Mouse (Mus musculus): ENCODE measurements around the gene Pkd1. TPM values are rescaled to one million over a fixed set of nuclear protein-coding genes. Genes with fewer than 3 reads are reported as not detected.

The Pkd1 gene
- total and polyA plus RNA-seq, 3 experiments, result 5.0 to 28.0 (median 5.8) TPM

DNA sequence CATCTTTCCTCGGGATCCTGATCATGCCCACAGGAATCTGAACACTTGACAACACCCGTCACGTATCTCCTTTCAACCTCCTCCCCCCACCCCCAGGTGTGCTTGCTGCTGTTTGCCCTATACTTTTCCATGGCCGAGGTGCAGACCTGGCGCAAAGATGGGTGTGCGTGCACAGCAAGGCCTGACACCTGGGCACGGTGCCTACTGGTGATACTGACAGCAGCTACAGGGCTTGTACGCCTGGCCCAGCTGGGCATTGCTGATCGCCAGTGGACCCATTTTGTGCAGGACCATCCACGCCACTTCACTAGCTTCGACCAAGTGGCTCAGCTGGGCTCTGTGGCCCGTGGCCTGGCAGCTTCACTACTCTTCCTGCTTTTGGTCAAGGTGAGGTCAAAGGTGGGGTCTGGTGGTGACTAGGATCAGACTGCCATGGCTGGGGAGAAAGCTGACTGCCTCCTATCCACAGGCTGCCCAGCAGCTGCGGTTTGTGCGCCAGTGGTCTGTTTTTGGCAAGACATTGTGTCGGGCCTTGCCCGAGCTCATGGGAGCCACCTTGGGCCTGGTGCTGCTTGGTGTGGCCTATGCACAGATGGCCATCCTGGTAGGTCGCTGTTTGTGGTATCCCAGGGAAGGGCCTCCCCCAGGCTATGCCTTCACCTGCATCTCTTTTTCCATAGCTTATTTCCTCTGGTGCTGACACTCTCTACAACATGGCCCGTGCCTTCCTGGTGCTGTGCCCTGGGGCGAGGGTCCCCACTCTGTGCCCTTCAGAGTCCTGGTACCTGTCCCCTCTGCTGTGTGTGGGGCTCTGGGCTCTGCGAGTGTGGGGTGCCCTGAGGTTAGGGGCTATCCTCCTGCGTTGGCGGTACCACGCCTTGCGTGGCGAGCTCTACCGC, 44.6 kb downstream of the Pkd1 start:
- TF ChIP-seq GATA1 (IDR thresholded peaks at IDR 0.05; ENCODE audit: borderline replicate concordance, low read length) (no peak), CTCF (IDR thresholded peaks at IDR 0.05; ENCODE audit: low read depth, low read length) (no peak), POLR2AphosphoS5 (IDR thresholded peaks at IDR 0.05; ENCODE audit: insufficient replicate concordance, low read depth, low read length) (no peak), TAL1 (conservative IDR thresholded peaks at IDR 0.05; ENCODE audit: low read depth, low read length) (no peak), GATA2 (IDR thresholded peaks at IDR 0.05; ENCODE audit: borderline replicate concordance, low read depth, low read length) (no peak)
- peaks cover 93% of the 10 kb centered on the region for H3K36me3 ChIP-seq (replicated peaks)
- DNase-seq (ENCODE audit: low spot score) (no peak), ATAC-seq (ENCODE audit: extremely low read depth, insufficient number of reproducible peaks, low FRiP score, poor library complexity, severe bottlenecking) (no peak)
- peaks cover 4% of the 10 kb centered on the region; the same call in 1 of the 2 replicates for H3K4me1 ChIP-seq (ENCODE audit: insufficient read depth, low read depth, low read length)
- no peaks in the 10 kb centered on the region for H3K9me3 ChIP-seq (replicated peaks)
- no peak overlapping the region for H3K4me3 ChIP-seq (ENCODE audit: low read depth, low read length)
- H3K27me3 ChIP-seq (ENCODE audit: insufficient read depth, low read length), result no peaks in the 10 kb centered on the region

DNA sequence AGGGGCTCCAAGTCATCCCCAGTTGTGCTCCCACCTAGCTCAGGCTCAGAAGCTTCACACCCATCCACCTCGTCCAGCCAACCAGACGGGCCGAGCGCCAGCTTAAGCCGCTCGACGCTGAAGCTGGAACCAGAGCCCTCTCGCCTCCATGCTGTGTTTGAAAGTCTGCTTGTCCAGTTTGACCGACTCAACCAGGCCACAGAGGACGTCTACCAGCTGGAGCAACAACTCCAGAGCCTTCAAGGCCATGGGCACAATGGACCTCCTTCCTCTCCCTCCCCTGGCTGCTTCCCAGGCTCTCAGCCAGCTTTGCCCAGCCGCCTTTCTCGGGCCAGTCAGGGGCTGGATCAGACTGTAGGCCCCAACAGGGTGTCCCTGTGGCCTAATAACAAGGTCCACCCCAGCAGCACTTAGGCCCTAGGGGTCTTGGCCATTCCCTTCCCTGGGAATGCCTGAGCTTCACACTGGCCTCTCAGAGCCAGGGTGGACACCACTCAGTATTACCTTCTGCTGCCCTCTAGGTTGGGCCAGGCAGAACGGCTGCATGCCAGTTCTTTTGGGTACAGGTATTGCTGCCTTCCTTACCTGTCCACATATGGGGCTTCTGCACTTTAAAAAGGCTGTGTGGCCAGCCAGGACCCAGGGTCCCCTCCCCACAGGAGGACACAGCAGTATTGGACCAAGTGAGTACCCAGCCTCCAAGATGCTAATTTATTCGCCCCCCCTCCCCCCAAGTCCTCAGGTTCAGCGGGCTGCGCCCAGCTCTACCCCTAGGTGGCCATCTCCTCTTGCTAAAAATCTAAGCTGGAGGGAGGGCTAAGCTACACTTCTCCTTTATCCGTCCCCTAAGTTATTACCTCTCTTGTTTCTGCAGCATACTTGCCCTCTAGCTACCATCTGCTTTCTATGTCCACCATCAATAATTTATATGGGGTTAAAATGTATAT, 45.8 kb downstream of the Pkd1 start:
- Histone ChIP-seq H3K36me3 (replicated peaks) (peaks cover 98% of the 10 kb centered on the region), H3K27me3 (ENCODE audit: insufficient read depth, low read length) (no peaks in the 10 kb centered on the region)
- DNase-seq (ENCODE audit: low spot score), result no peak

DNA sequence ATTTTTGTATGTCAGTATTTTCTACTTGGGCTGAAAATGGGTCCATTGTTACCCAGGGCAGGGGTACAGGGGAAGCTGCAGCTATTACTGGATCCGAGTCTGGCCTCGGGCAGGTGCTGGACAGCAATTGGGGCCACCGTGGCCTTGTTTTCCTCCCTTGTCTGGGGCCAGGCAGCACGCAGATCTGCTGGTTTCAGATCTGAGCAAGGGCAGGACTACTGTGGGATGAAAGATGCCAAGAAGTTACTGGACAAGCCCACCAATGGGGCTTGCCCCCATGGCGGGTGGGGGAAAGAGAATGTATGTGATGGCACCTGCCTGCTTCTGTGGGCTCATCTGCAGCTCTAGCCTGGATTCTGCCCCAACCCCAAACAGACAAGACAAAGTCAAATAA, 46.4 kb downstream of the Pkd1 start:
- no peak for DNase-seq (ENCODE audit: low spot score)
- H3K9me3 ChIP-seq (replicated peaks), result no peaks in the 10 kb centered on the region
- no peaks in the 10 kb centered on the region for H3K27me3 ChIP-seq (ENCODE audit: insufficient read depth, low read length)
- peaks cover 4% of the 10 kb centered on the region; the same call in 1 of the 2 replicates for H3K4me1 ChIP-seq (ENCODE audit: insufficient read depth, low read depth, low read length)
- H3K4me3 ChIP-seq (ENCODE audit: low read depth, low read length), result no peak overlapping the region
- H3K36me3 ChIP-seq (replicated peaks), result peaks cover 98% of the 10 kb centered on the region
- TF ChIP-seq GATA1 (IDR thresholded peaks at IDR 0.05; ENCODE audit: borderline replicate concordance, low read length) (no peak), TAL1 (conservative IDR thresholded peaks at IDR 0.05; ENCODE audit: low read depth, low read length) (no peak), GATA2 (IDR thresholded peaks at IDR 0.05; ENCODE audit: borderline replicate concordance, low read depth, low read length) (no peak), CTCF (IDR thresholded peaks at IDR 0.05; ENCODE audit: low read depth, low read length) (no peak), POLR2AphosphoS5 (IDR thresholded peaks at IDR 0.05; ENCODE audit: insufficient replicate concordance, low read depth, low read length) (no peak)
- ATAC-seq (ENCODE audit: extremely low read depth, insufficient number of reproducible peaks, low FRiP score, poor library complexity, severe bottlenecking), result no peak

More for the DNA sequence above, 45.8 kb downstream of the Pkd1 start:
- Histone ChIP-seq H3K4me1 (ENCODE audit: insufficient read depth, low read depth, low read length) (peaks cover 4% of the 10 kb centered on the region; the same call in 1 of the 2 replicates), H3K4me3 (ENCODE audit: low read depth, low read length) (no peak overlapping the region), H3K9me3 (replicated peaks) (no peaks in the 10 kb centered on the region)
- no peak for TF ChIP-seq CTCF (IDR thresholded peaks at IDR 0.05; ENCODE audit: low read depth, low read length)
- TF ChIP-seq GATA1 (IDR thresholded peaks at IDR 0.05; ENCODE audit: borderline replicate concordance, low read length), result no peak
- TF ChIP-seq GATA2 (IDR thresholded peaks at IDR 0.05; ENCODE audit: borderline replicate concordance, low read depth, low read length), result no peak
- TF ChIP-seq TAL1 (conservative IDR thresholded peaks at IDR 0.05; ENCODE audit: low read depth, low read length), result no peak
- TF ChIP-seq POLR2AphosphoS5 (IDR thresholded peaks at IDR 0.05; ENCODE audit: insufficient replicate concordance, low read depth, low read length), result no peak
- no peak for ATAC-seq (ENCODE audit: extremely low read depth, insufficient number of reproducible peaks, low FRiP score, poor library complexity, severe bottlenecking)

DNA sequence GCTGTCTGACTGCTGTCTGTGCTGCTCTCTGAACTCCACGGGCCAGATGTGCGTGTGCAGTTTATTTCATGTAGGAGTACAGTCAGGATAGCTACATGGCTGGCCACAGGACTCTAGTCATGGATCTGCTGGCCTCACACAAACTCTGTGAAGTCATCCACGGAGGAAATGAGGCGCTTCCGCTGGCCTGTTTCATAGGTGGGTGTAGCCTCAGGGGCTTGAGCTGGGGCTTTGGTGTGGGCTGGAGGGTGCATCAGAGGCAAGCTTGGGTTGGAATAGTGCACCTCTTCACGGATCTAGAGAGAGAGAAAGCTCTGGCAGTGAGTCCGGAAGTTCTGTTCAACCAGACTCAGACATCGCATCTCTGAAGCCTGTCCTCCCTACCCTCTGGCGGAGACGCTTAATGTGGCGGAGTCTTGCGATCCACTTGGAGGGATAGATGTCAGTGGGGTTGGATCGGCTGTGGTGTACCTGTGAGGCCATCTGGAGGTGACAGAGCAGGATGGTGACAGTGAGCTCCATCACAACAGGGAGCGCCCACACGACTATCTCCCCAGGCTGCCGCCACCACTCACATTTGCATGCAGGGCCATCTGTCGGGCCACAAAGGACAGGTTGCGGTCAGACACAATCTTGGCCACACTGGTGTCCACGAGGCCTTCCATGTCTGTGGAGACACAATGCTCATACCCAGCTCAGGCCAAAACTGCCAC, 47.0 kb downstream of the Pkd1 start:
- ATAC-seq (ENCODE audit: extremely low read depth, insufficient number of reproducible peaks, low FRiP score, poor library complexity, severe bottlenecking) (no peak), DNase-seq (ENCODE audit: low spot score) (no peak)
- Histone ChIP-seq H3K27me3 (ENCODE audit: insufficient read depth, low read length) (no peaks in the 10 kb centered on the region), H3K36me3 (replicated peaks) (peaks cover 98% of the 10 kb centered on the region), H3K9me3 (replicated peaks) (no peaks in the 10 kb centered on the region), H3K4me1 (ENCODE audit: insufficient read depth, low read depth, low read length) (peaks cover 4% of the 10 kb centered on the region; the same call in 1 of the 2 replicates), H3K4me3 (ENCODE audit: low read depth, low read length) (no peak overlapping the region)
- TF ChIP-seq TAL1 (conservative IDR thresholded peaks at IDR 0.05; ENCODE audit: low read depth, low read length), result no peak
- no peak for TF ChIP-seq CTCF (IDR thresholded peaks at IDR 0.05; ENCODE audit: low read depth, low read length)
- TF ChIP-seq GATA2 (IDR thresholded peaks at IDR 0.05; ENCODE audit: borderline replicate concordance, low read depth, low read length), result no peak
- no peak for TF ChIP-seq GATA1 (IDR thresholded peaks at IDR 0.05; ENCODE audit: borderline replicate concordance, low read length)
- no peak for TF ChIP-seq POLR2AphosphoS5 (IDR thresholded peaks at IDR 0.05; ENCODE audit: insufficient replicate concordance, low read depth, low read length)

DNA sequence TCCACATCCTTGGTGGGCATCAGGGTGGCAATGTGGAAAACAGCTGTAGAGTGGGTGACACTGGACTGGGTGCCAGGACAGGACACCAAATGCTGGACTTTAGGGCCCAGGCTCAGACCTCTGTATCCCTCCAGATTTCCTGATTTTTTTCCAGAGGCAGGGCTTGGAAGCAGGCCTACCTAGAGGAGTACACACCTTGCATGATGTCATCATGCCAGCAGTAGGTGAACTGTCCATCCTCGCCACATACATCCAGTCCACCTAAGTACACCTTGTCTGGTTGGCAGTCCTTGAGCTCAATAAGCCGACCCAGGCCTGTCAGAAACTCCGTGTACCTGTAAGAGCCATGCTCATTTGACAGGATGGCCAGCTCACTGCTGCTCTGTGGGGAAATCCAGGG, 48.4 kb downstream of the Pkd1 start:
- Histone ChIP-seq H3K4me1 (ENCODE audit: insufficient read depth, low read depth, low read length) (peaks cover 4% of the 10 kb centered on the region; the same call in 1 of the 2 replicates), H3K9me3 (replicated peaks) (no peaks in the 10 kb centered on the region), H3K4me3 (ENCODE audit: low read depth, low read length) (no peak overlapping the region), H3K36me3 (replicated peaks) (peaks cover 100% of the 10 kb centered on the region), H3K27me3 (ENCODE audit: insufficient read depth, low read length) (no peaks in the 10 kb centered on the region)
- TF ChIP-seq TAL1 (conservative IDR thresholded peaks at IDR 0.05; ENCODE audit: low read depth, low read length) (no peak), POLR2AphosphoS5 (IDR thresholded peaks at IDR 0.05; ENCODE audit: insufficient replicate concordance, low read depth, low read length) (no peak), GATA2 (IDR thresholded peaks at IDR 0.05; ENCODE audit: borderline replicate concordance, low read depth, low read length) (no peak), GATA1 (IDR thresholded peaks at IDR 0.05; ENCODE audit: borderline replicate concordance, low read length) (no peak), CTCF (IDR thresholded peaks at IDR 0.05; ENCODE audit: low read depth, low read length) (no peak)
- DNase-seq (ENCODE audit: low spot score) (no peak), ATAC-seq (ENCODE audit: extremely low read depth, insufficient number of reproducible peaks, low FRiP score, poor library complexity, severe bottlenecking) (no peak)

Data from G1E (cell line).